Mouse (Mus musculus) forebrain, embryonic 14.5 days (tissue): ENCODE results near the gene Braf. TPM values are rescaled to one million over a fixed set of nuclear protein-coding genes. Genes with fewer than 3 reads are reported as not detected.
"Not testable (repeated sequence)": the region's sequence is repeated elsewhere in the genome, so short reads cannot be mapped to it uniquely, and the experiment has no call there.

Experiments used
- ATAC-seq: fragments of 200-750 bp; cut with Nextera tagmentation; 2 replicates; pipeline ENCODE4 v1.8.0; 2017; ENCODE audit warnings: mild to moderate bottlenecking, moderate library complexity
- DNase-seq: peaks from one replicate; pipeline ENCODE4 v3.0.0-alpha.2; 2015; ENCODE audit warnings: low spot score
- H3K27ac ChIP-seq: fragments of 300-500 bp; sonication (generic); 2 replicates; pipeline ENCODE4 v1.5.1; 2014; ENCODE audit warnings: low read depth, mild to moderate bottlenecking, control low read depth, low read length, moderate library complexity
- H3K27me3 ChIP-seq: fragments of 300-500 bp; sonication (generic); replicated peaks from 2 replicates; pipeline ENCODE4 v1.6.1; 2014; ENCODE audit warnings: low read length, control low read depth, mixed read lengths; ENCODE audit not compliant: control insufficient read depth, insufficient read depth
- H3K36me3 ChIP-seq: fragments of 300-500 bp; sonication (generic); 2 replicates; pipeline ENCODE4 v1.6.1; 2014; ENCODE audit warnings: low read length, control low read depth; ENCODE audit not compliant: control insufficient read depth, insufficient read depth
- H3K4me1 ChIP-seq: fragments of 300-500 bp; sonication (generic); 2 replicates; pipeline ENCODE4 v1.6.1; 2014; ENCODE audit warnings: antibody characterized with exemption, low read length, control low read depth; ENCODE audit not compliant: control insufficient read depth, insufficient read depth
- H3K4me2 ChIP-seq: fragments of 300-500 bp; sonication (generic); 2 replicates; pipeline ENCODE4 v1.6.1; 2014; ENCODE audit warnings: mild to moderate bottlenecking, control low read depth, low read length
- H3K4me3 ChIP-seq: fragments of 300-500 bp; sonication (generic); 2 replicates; pipeline ENCODE4 v1.5.1; 2014; ENCODE audit warnings: low read depth, low read length, control low read depth
- H3K9ac ChIP-seq: fragments of 300-500 bp; sonication (generic); 2 replicates; pipeline ENCODE4 v1.6.1; 2014; ENCODE audit warnings: mild to moderate bottlenecking, low read length, control low read depth, moderate library complexity
- H3K9me3 ChIP-seq: fragments of 300-500 bp; sonication (generic); replicated peaks from 2 replicates; pipeline ENCODE4 v1.6.1; 2016; ENCODE audit warnings: low read length, control low read depth, mixed read lengths; ENCODE audit not compliant: control insufficient read depth
- WGBS: fragments of 180-500 bp; shearing (Covaris S2); extraction: QIAGEN DNeasy Blood & Tissue Kit; methylation state at CpG from one replicate; pipeline ENCODE4 v1.1.7; 2014; 5-methylcytosine and 5-hydroxymethylcytosine counted together
- polyA plus RNA-seq: library from polyadenylated mRNA; unstranded; fragments of >200 nt; fragmentation: Nextera tagmentation; extraction: Ambion mirVana; gene quantifications from 2 replicates; pipeline ENCODE4 v1.2.1, GENCODE M21; 2014

The Braf gene
- 13.4 and 16.9 TPM in 2 replicates for polyA plus RNA-seq

GRCm38 (mm10) chr6:39724866-39725711 is at the start of gene Braf:
Gene Braf, minus strand, starts transcription at chr6:39725463.
- Histone ChIP-seq H3K9me3 (no peaks in the 10 kb centered on the region), H3K27ac (peak within 1 kb of the TSS; percentile 96), H3K9ac (peak within 1 kb of the TSS; percentile 97), H3K27me3 (no peaks in the 10 kb centered on the region), H3K36me3 (no peaks in the 10 kb centered on the region), H3K4me3 (peak within 1 kb of the TSS; percentile 92), H3K4me1 (peaks cover 16% of the 10 kb centered on the region), H3K4me2 (peak within 1 kb of the TSS; percentile 74)
- WGBS = under 1% methylated on average over 34 of the region's 101 CpGs
- peak; percentile 94 for DNase-seq
- peak; percentile 91 for ATAC-seq

DNA sequence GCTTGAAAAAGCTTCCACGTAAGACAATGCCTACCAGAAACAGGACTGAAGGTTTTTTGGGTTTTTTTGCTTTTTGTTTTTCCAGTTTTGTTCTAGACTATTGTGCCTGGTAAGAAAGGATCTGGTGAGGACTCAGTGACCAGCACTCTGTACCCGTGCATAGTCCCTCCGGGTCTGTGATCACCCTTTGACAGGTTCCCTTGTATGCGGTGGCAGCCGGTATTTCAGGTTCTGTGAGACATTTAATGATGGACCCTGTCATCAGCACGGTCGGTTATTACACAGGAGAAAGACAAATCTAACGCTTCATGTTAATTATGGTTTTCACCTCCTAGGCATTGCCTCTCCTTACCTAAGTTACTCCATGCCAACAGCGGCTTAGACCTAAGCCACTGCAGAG is 49.8 kb upstream of the Braf start:
- ATAC-seq (no peak), DNase-seq (no peak)
- Histone ChIP-seq H3K9me3 (no peaks in the 10 kb centered on the region), H3K4me3 (no peak overlapping the region), H3K27ac (no peak overlapping the region), H3K4me2 (no peak overlapping the region), H3K27me3 (no peaks in the 10 kb centered on the region), H3K9ac (no peak overlapping the region), H3K4me1 (no peaks in the 10 kb centered on the region), H3K36me3 (no peaks in the 10 kb centered on the region)
- WGBS = 90% methylated on average over 9 of the region's 9 CpGs

DNA sequence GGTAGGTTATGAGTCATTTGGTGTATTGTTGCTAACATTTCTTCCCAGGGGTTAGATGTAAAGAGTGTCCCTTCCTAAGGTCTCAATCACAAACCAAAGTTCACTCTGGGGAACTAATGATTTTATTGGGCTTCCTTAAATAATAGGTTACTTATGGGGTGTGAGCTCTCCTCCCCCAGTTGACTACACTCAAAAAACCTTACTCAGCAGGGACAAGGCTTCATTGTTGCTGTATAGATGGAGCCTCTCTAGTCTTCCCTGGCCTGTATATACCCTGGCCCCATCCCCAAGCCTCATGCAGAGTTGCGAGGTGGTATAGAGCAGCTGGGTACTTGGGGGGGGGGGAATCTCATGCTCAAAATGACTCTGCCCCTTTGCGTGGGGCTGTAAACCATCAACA is 32.0 kb upstream of the Braf start:
- H3K4me3 ChIP-seq = no peak overlapping the region
- H3K4me2 ChIP-seq = no peak overlapping the region
- no peak overlapping the region for H3K9ac ChIP-seq
- DNase-seq = no peak
- no peak for ATAC-seq
- no peaks in the 10 kb centered on the region for H3K36me3 ChIP-seq
- no peaks in the 10 kb centered on the region for H3K27me3 ChIP-seq
- H3K27ac ChIP-seq = no peak overlapping the region
- H3K4me1 ChIP-seq = no peaks in the 10 kb centered on the region
- no peaks in the 10 kb centered on the region for H3K9me3 ChIP-seq
- 95% methylated on average over 2 of the region's 2 CpGs for WGBS

- H3K4me2 ChIP-seq = no peak overlapping the region
- no peaks in the 10 kb centered on the region for H3K36me3 ChIP-seq
- no peaks in the 10 kb centered on the region for H3K27me3 ChIP-seq
- no peaks in the 10 kb centered on the region for H3K4me1 ChIP-seq
- no peak for ATAC-seq
- H3K9ac ChIP-seq = no peak overlapping the region
- no peaks in the 10 kb centered on the region for H3K9me3 ChIP-seq
- 12% methylated on average over 6 of the region's 6 CpGs for WGBS
- DNase-seq = peak; percentile 66
- H3K4me3 ChIP-seq = no peak overlapping the region
- no peak overlapping the region for H3K27ac ChIP-seq
Observed at GRCm38 (mm10) chr6:39749881-39750280, 24.6 kb upstream of the Braf start.

- Histone ChIP-seq H3K4me1 (no peaks in the 10 kb centered on the region), H3K9ac (no peak overlapping the region), H3K27ac (peak overlapping the region; percentile 35; the same call in 1 of the 2 replicates), H3K9me3 (no peaks in the 10 kb centered on the region), H3K36me3 (no peaks in the 10 kb centered on the region), H3K27me3 (no peaks in the 10 kb centered on the region), H3K4me2 (no peak overlapping the region), H3K4me3 (no peak overlapping the region)
- DNase-seq = peak; percentile 77
- ATAC-seq = peak; percentile 55; the same call in 1 of the 2 replicates
- 0% methylated on average over 1 of the region's 1 CpGs for WGBS
Observed at GRCm38 (mm10) chr6:39747094-39747493, 21.8 kb upstream of the Braf start.

DNA sequence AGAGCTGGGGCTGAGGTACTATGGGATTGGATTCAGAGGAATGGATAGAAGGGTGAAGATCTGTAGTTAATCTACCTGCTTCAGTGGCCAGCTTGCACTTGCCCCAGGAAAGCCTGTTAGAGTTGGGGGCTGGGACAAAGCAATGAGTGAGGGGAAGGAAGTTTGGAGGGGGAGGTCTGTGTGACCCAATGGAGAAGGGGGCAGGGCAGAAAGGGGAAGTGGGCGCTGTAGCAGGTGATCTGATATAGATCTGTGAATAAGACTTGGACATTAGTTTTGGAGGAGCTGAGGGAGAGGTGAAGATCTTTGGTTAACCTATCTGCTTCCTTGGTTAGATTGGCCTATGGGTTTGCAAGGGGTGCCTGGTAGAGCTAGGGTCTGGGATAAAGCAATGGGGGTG is 20.2 kb upstream of the Braf start:
- Histone ChIP-seq H3K27me3 (no peaks in the 10 kb centered on the region), H3K4me1 (no peaks in the 10 kb centered on the region), H3K4me3 (no peak overlapping the region), H3K9ac (no peak overlapping the region), H3K4me2 (no peak overlapping the region), H3K36me3 (no peaks in the 10 kb centered on the region), H3K9me3 (no peaks in the 10 kb centered on the region), H3K27ac (no peak overlapping the region)
- ATAC-seq (no peak), DNase-seq (no peak)
- 96% methylated on average over 1 of the region's 1 CpGs for WGBS

- not testable (repeated sequence) for H3K27ac ChIP-seq, H3K27me3 ChIP-seq, H3K36me3 ChIP-seq, H3K4me3 ChIP-seq, H3K9ac ChIP-seq, ATAC-seq, DNase-seq, H3K4me1 ChIP-seq, H3K4me2 ChIP-seq, H3K9me3 ChIP-seq
- 88% methylated on average over 9 of the region's 9 CpGs for WGBS
Observed at GRCm38 (mm10) chr6:39739698-39740097, 14.4 kb upstream of the Braf start.

GRCm38 (mm10) chr6:39728095-39728494 is 2.8 kb upstream of the Braf start:
- H3K4me1 ChIP-seq = peaks cover 5% of the 10 kb centered on the region
- no peaks in the 10 kb centered on the region for H3K36me3 ChIP-seq
- H3K9ac ChIP-seq = no peak overlapping the region
- no peak overlapping the region for H3K4me2 ChIP-seq
- H3K4me3 ChIP-seq = no peak overlapping the region
- ATAC-seq = no peak
- no peaks in the 10 kb centered on the region for H3K27me3 ChIP-seq
- H3K27ac ChIP-seq = no peak overlapping the region
- DNase-seq = no peak
- H3K9me3 ChIP-seq = no peaks in the 10 kb centered on the region
- WGBS = 85% methylated on average over 5 of the region's 5 CpGs

DNA sequence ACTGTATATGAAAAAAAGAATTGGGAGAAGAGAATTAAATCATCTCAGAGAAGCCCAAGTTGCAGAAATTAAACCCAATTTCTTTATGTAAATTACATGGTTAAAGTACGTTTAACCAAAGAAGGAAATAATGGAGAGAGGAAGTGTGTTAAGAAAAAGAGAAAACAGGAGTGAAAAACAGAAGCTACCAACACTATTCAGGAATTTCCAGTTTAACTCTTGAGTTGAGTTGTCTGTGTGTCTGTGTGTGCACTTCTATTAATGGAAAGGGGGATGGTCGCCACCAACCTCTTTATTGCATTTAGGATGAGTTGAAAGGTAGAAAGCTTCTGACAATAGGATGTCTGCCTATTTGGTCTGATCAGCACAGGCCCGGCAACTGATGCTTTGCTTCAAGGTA is 886 bp upstream of the Braf start:
- 82% methylated on average over 3 of the region's 3 CpGs for whole genome bisulfite sequencing
- Histone ChIP-seq H3K9ac (no peak overlapping the region), H3K36me3 (no peaks in the 10 kb centered on the region), H3K4me2 (no peak overlapping the region), H3K4me3 (no peak overlapping the region), H3K4me1 (peaks cover 11% of the 10 kb centered on the region), H3K27me3 (no peaks in the 10 kb centered on the region), H3K9me3 (no peaks in the 10 kb centered on the region), H3K27ac (no peak overlapping the region)
- DNase-seq = no peak
- no peak for ATAC-seq
